Mouse (Mus musculus) splenic B cell, adult 2 months (primary cell): ENCODE results near the gene Nmnat3.

Experiments
- DNase-seq: peaks from one replicate; pipeline ENCODE4 v3.0.0-alpha.2; 2011; ENCODE audit warnings: low read depth, low spot score
- H3K27me3 ChIP-seq: 2 replicates; pipeline ENCODE4 v1.6.1; 2012; ENCODE audit warnings: mild to moderate bottlenecking, low read length, moderate library complexity, mixed read lengths; ENCODE audit not compliant: control insufficient read depth, poor library complexity, insufficient read depth, severe bottlenecking
- H3K36me3 ChIP-seq: 2 replicates; pipeline ENCODE4 v1.6.1; 2012; ENCODE audit warnings: mild to moderate bottlenecking, low read length, moderate library complexity, mixed read lengths; ENCODE audit not compliant: control insufficient read depth, poor library complexity, insufficient read depth, severe bottlenecking

Gene Nmnat3

GRCm38 (mm10) chr9:98297234-98297936 lies 10.2 kb downstream of the Nmnat3 start:
- no peaks in the 10 kb centered on the region for H3K36me3 ChIP-seq

GRCm38 (mm10) chr9:98297937-98298595 lies 10.8 kb downstream of the Nmnat3 start:
- Histone ChIP-seq H3K36me3 (no peaks in the 10 kb centered on the region), H3K27me3 (no peaks in the 10 kb centered on the region)
- DNase-seq = no peak

More at GRCm38 (mm10) chr9:98297234-98297936, 10.2 kb downstream of the Nmnat3 start:
- peak; percentile 22 for DNase-seq
- no peaks in the 10 kb centered on the region for H3K27me3 ChIP-seq

GRCm38 (mm10) chr9:98298761-98299160 lies 11.5 kb downstream of the Nmnat3 start:
- Histone ChIP-seq H3K27me3 (no peaks in the 10 kb centered on the region), H3K36me3 (no peaks in the 10 kb centered on the region)
- DNase-seq = no peak

DNA sequence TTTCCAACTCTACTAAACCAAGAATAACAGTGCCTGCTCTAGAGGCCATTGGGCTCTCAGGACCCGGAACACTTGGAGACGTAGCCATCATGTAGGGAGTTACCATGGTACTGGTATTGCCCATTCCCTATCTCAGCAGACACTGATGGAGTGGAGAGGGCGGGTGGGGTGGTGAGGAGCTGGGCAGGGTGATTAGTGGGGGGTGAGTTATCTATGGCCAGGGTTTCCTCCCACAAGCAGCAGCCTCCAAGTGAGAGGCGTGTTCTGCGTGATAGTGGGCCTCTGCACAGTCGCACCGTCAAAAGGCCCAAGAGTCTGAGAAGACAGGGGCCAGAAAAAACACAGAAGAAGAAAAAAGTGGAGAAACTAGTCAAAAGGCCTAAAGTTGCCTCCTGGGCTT lies 12.0 kb downstream of the Nmnat3 start:
- no peaks in the 10 kb centered on the region for H3K36me3 ChIP-seq
- no peaks in the 10 kb centered on the region for H3K27me3 ChIP-seq
- no peak for DNase-seq

- Histone ChIP-seq H3K36me3 (no peaks in the 10 kb centered on the region), H3K27me3 (no peaks in the 10 kb centered on the region)
- no peak for DNase-seq
These were observed 13.3 kb downstream of the Nmnat3 start for GRCm38 (mm10) chr9:98300582-98300981.

DNA sequence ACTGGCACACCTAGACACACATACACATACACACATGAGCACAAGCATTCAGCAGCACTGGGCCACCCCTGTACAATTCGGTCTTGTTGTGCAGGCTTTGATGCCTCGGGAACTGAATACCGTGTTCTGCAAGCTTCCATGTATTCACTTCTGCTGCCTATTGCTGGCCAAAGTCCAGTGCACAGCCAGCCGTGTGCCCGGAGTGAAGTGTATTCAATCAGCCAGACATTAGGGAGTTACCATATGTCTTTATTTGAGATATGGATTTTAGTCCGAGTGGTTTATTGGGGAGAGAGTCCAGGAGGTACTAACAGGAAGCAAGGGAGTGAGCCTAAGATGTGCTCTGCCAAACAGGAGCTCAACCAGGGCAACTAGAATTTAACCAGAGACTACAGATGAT lies 19.8 kb downstream of the Nmnat3 start:
- no peak for DNase-seq
- Histone ChIP-seq H3K27me3 (no peaks in the 10 kb centered on the region), H3K36me3 (no peaks in the 10 kb centered on the region)

DNA sequence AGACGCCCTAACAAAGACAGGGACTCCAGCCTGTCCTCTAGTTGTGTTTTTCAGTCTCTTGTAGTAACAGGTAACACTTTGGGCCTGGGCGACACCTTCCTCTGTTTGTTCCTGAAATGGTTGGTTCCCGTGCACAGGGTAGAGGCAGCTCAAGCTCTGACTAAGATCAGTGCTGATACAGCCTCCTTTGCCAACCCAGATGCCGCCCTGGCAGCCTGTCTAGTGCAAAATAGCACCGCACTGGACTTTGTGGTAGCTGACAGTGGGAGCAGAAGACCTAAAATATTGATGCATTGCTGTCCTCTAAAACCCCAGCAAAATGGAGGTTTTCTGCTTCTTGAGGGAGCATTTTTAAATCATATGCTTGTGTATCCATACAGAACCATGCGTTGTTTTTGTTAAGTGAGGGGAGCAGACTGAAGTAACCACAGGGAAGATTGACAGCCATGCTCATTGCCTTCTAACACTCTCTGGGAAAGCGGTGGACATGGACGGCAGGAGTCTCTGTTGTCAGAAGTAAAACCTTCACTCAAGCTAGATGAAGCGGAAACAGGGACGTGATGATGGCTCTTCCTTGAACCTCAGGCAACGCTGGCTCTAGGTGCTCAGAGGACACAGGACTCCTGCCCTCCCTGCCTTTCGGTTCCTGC lies 24.2 kb downstream of the Nmnat3 start:
- Histone ChIP-seq H3K27me3 (no peaks in the 10 kb centered on the region), H3K36me3 (no peaks in the 10 kb centered on the region)
- DNase-seq = no peak

DNA sequence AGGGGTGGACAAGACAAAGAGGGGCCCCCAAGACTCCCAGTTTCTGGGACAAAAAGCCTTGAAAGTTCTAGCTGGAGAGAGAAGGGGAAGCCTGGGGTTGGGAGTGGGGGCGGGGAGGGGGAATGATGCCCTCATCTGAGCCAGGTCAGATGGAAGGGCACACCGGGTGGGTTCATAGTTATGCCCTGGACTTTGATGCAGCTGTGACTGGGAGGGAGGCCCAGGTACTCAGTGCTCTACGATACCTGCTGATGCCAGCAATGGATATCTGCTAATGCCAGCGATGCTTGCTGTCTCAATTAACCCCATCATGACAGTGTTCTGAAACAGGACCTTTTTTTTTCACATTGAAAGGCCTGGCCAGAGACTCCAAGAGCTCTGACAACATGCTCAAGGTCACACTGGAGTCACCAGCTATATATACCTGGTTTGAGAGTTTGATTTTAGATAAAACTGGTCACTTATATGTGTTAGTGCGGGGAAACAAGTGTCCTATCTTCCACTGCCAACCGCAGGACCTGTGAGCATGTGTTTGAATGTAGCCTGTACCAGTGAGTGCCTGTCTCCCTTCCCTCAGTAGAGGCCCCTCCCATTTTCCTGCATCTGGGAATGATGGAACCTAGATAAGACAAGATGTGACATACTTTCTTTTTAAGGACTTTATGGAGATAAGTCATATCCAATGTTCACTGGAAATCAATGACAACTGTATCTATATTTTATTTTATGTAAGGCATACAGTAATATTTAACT lies 25.6 kb downstream of the Nmnat3 start:
- no peaks in the 10 kb centered on the region for H3K36me3 ChIP-seq
- H3K27me3 ChIP-seq = no peaks in the 10 kb centered on the region
- DNase-seq = no peak

DNA sequence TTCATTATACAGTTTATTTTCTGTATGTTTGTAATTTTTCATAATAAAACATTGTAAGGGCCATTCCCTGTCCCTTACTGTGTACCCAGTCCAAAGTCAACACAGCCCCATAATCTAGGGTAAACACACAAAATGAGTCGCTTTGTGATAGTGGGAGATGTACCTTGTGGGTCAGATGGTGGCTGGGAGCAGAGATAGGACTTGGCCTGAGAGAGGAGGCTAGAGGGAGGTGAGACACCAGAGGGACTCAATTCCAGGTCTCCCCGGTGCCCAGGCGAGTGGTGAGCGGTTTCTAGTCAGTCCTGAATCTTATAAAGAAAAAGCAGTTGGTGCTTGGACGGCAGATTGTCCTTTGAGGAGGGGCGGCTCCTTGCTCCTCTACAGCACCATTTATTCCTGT lies 26.4 kb downstream of the Nmnat3 start:
- Histone ChIP-seq H3K36me3 (no peaks in the 10 kb centered on the region), H3K27me3 (no peaks in the 10 kb centered on the region)
- no peak for DNase-seq

DNA sequence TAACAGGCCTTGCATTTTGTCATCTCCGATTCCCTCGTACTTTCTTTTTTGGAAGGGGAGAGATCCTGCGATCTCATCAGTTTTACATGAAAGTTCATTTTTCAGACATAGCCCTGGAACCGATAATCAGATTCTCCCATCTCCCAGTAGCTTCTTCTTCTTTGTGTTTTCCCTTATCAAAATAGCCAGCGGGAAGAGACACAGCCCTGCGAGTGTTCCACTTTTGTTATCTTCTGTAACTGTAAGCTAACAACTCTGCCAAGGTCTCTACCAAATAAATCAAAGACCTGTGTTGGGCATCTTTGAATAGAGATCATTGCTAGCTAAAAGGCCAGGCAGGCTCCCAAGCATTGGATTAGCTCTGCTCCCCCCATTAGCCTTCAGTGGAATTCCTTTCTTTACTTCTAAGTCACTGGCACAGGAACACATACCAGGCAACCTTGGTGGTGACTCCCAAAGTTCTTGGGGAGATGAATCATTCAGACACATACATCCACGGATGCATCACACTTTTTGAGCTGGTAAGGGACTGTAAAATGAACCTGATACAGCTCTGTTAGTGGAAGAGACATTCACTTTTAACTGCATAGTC lies 26.9 kb downstream of the Nmnat3 start:
- DNase-seq = no peak
- no peaks in the 10 kb centered on the region for H3K36me3 ChIP-seq
- H3K27me3 ChIP-seq = no peaks in the 10 kb centered on the region

DNA sequence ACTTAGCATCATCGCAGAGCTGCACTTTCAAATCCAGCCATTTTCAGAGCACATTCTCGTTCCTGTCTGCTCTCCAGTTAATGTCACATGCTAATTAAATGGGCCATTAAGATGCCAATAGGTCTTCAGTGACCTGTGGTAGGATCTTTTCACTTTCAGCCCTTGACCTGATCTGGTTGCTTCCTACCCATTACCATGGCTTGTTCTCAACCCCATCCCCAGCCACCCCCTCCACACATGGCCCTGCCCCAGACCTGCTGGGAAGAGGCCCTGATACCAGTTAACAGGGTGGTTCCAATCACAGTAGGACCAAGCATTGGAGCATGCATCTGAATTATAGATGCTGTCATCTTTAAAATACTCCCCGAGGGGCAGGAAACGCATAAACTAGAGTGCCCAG lies 30.7 kb downstream of the Nmnat3 start:
- no peaks in the 10 kb centered on the region for H3K36me3 ChIP-seq
- no peak for DNase-seq
- H3K27me3 ChIP-seq = no peaks in the 10 kb centered on the region

GRCm38 (mm10) chr9:98318875-98319274 lies 31.6 kb downstream of the Nmnat3 start:
- Histone ChIP-seq H3K36me3 (no peaks in the 10 kb centered on the region), H3K27me3 (no peaks in the 10 kb centered on the region)
- no peak for DNase-seq

GRCm38 (mm10) chr9:98320785-98321184 lies 33.5 kb downstream of the Nmnat3 start:
- Histone ChIP-seq H3K36me3 (no peaks in the 10 kb centered on the region), H3K27me3 (no peaks in the 10 kb centered on the region)
- DNase-seq = no peak

- H3K27me3 ChIP-seq = no peaks in the 10 kb centered on the region
- DNase-seq = no peak
- no peaks in the 10 kb centered on the region for H3K36me3 ChIP-seq
These were observed 38.9 kb downstream of the Nmnat3 start for GRCm38 (mm10) chr9:98326088-98326487.
